Mouse (Mus musculus) hindbrain, embryonic 12.5 days (tissue): ENCODE measurements at regions not wholly inside any gene's neighbourhood (a gene's known extent, or its start where the extent isn't known, plus 50 kb on each side); places are given as distances from the start of the nearest gene placed in this dataset.
A peak's percentile ranks its signal among the peaks of the same experiment; 100 is the strongest.
"Not testable (repeated sequence)": the region's sequence is repeated elsewhere in the genome, so short reads cannot be mapped to it uniquely, and the experiment has no call there.

Experiments
- ATAC-seq: fragments of 200-750 bp; cut with Nextera tagmentation; 2 replicates; pipeline ENCODE4 v1.8.0; 2017; ENCODE audit warnings: moderate TSS enrichment; ENCODE audit not compliant: low FRiP score
- H3K27ac ChIP-seq: fragments of 300-500 bp; sonication (generic); 2 replicates; pipeline ENCODE4 v1.5.1; 2016; ENCODE audit warnings: mild to moderate bottlenecking
- H3K27me3 ChIP-seq: fragments of 300-500 bp; sonication (generic); 2 replicates; pipeline ENCODE4 v1.6.1; 2016; ENCODE audit warnings: mild to moderate bottlenecking
- H3K36me3 ChIP-seq: fragments of 300-500 bp; sonication (generic); 2 replicates; pipeline ENCODE4 v1.6.1; 2016; ENCODE audit warnings: mild to moderate bottlenecking
- H3K4me1 ChIP-seq: fragments of 300-500 bp; sonication (generic); 2 replicates; pipeline ENCODE4 v1.6.1; 2016
- H3K4me2 ChIP-seq: fragments of 300-500 bp; sonication (generic); replicated peaks from 2 replicates; pipeline ENCODE4 v1.6.1; 2016; ENCODE audit warnings: mild to moderate bottlenecking
- H3K4me3 ChIP-seq: fragments of 300-500 bp; sonication (generic); 2 replicates; pipeline ENCODE4 v1.5.1; 2016; ENCODE audit warnings: mild to moderate bottlenecking
- H3K9ac ChIP-seq: fragments of 300-500 bp; sonication (generic); 2 replicates; pipeline ENCODE4 v1.6.1; 2016; ENCODE audit warnings: mild to moderate bottlenecking, moderate library complexity
- H3K9me3 ChIP-seq: fragments of 300-500 bp; sonication (generic); replicated peaks from 2 replicates; pipeline ENCODE4 v1.6.1; 2016; ENCODE audit warnings: mild to moderate bottlenecking
- WGBS: fragments of 180-500 bp; shearing (Covaris S2); methylation state at CpG from one replicate; pipeline ENCODE4 v1.1.7; 2016; 5-methylcytosine and 5-hydroxymethylcytosine counted together

DNA sequence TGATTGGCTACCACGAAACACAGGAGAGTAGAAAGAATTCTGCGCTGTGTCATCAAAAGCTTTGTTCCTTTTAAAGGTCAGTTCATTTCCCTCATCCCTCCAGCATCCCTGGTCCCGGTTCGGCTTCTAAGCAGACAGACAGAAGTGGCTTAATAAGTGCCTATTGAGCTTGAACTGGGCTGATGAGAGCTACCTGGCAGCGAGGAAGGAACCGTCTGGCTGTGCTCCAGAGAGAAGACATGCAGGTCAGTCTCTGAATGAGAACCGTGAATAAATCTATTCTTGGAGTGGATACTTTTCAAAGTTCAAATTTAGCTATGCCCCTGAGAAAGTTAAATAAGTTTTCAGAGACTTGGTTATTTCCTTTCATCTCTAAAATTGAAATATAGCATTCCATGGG, 135.0 kb upstream of the Fam78b start:
- H3K27me3 ChIP-seq = no peaks in the 10 kb centered on the region
- 77% methylated on average over 7 of the region's 7 CpGs for WGBS
- H3K27ac ChIP-seq = no peak overlapping the region
- H3K9ac ChIP-seq = no peak overlapping the region
- no peak overlapping the region for H3K4me3 ChIP-seq
- H3K4me2 ChIP-seq = no peak overlapping the region
- no peak for ATAC-seq
- H3K36me3 ChIP-seq = no peaks in the 10 kb centered on the region
- H3K4me1 ChIP-seq = no peaks in the 10 kb centered on the region
- no peaks in the 10 kb centered on the region for H3K9me3 ChIP-seq

DNA sequence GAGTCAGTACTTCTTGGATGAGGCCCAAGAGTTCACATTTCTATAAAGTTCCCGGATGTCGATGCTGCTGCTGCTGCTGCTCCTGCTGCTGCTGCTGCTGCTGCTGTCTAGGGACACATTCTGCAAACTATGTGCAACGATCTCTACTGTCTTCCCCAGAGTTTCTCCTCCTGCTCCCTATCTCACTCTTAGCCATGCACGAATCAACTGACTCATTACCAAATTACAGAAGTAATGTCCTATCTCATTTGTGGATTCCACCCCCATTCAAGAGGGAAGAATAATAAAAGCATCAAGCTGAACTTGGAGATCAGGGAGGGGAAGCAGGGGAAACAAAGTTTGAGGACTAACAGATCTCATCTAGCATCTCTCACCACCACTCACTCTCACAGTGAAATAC, 130.0 kb upstream of the Fam78b start:
- Histone ChIP-seq H3K4me2 (no peak overlapping the region), H3K4me1 (no peaks in the 10 kb centered on the region), H3K9me3 (no peaks in the 10 kb centered on the region), H3K27ac (no peak overlapping the region), H3K9ac (no peak overlapping the region), H3K36me3 (no peaks in the 10 kb centered on the region), H3K4me3 (no peak overlapping the region), H3K27me3 (no peaks in the 10 kb centered on the region)
- ATAC-seq = no peak
- 84% methylated on average over 4 of the region's 4 CpGs for WGBS

DNA sequence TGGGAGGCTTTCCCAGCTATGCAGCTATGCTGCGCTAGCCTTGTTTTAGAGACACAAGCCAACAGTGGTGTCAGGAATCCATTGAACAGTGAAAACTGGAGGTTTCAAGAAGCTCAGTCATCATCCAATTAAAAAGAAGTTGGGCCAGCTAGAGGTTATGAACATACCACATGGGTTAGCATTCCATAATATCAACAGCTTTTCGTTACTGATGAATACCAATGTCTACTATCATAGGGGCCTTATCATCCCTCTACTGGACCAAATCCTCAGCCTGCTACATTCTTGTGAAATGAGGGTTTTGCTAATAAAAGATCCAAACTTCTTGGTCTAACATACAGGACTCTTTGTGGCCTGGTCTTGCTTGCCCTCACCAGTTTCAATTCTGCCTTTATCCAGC, 124.8 kb upstream of the Fam78b start:
- no peak for ATAC-seq
- no peak overlapping the region for H3K27ac ChIP-seq
- no peak overlapping the region for H3K4me2 ChIP-seq
- no peak overlapping the region for H3K9ac ChIP-seq
- WGBS = 91% methylated on average over 2 of the region's 2 CpGs
- H3K4me1 ChIP-seq = no peaks in the 10 kb centered on the region
- H3K36me3 ChIP-seq = no peaks in the 10 kb centered on the region
- H3K4me3 ChIP-seq = no peak overlapping the region
- H3K27me3 ChIP-seq = no peaks in the 10 kb centered on the region
- no peaks in the 10 kb centered on the region for H3K9me3 ChIP-seq

DNA sequence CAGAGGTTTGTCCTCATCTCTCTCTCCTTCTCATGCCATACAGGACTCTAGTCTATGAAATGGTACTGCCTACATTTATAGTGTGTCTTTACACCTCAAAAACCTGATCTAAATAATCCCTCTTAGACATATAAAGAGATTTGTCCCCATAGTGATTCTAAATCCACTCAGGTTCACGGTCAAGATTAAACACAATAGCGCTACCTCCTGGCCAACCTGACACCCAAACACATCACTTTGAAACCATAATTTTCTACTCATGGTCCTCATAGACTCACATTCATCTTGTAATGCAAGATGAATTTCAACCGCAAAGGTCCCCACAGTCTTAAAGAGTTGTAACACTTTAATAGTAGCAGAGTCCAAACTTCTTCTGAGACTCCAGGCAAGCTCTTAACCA, 118.0 kb upstream of the Fam78b start:
- H3K36me3 ChIP-seq = no peaks in the 10 kb centered on the region
- no peaks in the 10 kb centered on the region for H3K4me1 ChIP-seq
- H3K27ac ChIP-seq = no peak overlapping the region
- H3K4me2 ChIP-seq = no peak overlapping the region
- H3K9me3 ChIP-seq = no peaks in the 10 kb centered on the region
- H3K9ac ChIP-seq = no peak overlapping the region
- no peak overlapping the region for H3K4me3 ChIP-seq
- no peak for ATAC-seq
- no peaks in the 10 kb centered on the region for H3K27me3 ChIP-seq
- WGBS = 89% methylated on average over 3 of the region's 3 CpGs

DNA sequence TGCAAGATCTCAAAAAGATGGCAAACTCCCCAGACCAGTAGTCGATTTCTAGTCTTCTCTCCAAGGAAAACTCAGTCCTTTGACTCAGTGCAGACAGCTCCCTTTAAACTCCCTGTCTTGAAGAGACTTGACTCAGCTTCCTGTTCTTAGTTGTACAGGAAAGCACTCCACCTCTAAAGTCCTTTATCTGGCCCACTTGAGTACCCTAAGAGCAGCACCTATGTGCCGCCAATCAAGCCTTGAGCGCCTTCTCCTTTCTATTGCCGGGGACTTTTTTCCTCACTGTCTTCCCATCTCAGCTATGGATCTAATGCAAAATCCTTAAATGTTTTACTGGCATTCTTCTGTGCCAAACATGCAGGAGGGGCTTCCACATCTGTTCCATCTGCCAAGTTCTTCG, 105.3 kb upstream of the Fam78b start:
- ATAC-seq = no peak
- H3K9ac ChIP-seq = no peak overlapping the region
- H3K36me3 ChIP-seq = no peaks in the 10 kb centered on the region
- H3K4me2 ChIP-seq = no peak overlapping the region
- peaks cover 5% of the 10 kb centered on the region; the same call in 1 of the 2 replicates for H3K4me1 ChIP-seq
- H3K4me3 ChIP-seq = no peak overlapping the region
- H3K27me3 ChIP-seq = no peaks in the 10 kb centered on the region
- H3K9me3 ChIP-seq = no peaks in the 10 kb centered on the region
- WGBS = 91% methylated on average over 5 of the region's 5 CpGs
- H3K27ac ChIP-seq = no peak overlapping the region

DNA sequence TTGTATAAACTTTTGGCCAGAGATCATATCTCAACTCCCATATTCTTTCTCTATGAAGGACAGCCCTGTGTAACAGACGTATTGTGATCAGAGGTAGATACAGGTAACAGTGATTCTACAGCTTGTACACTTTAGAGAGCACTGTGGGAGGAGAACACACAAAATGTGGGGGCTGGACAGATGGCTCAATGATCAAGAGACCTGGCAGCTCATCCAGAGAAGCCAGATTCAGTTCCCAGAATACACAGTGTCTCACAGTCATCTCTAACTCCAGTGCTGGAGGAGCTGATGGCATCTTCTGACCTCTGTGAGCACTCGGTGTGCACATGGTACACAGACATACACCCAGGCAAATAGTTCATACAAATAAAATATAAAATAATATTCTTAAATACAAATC, 102.5 kb upstream of the Fam78b start:
- ATAC-seq = no peak
- peaks cover 5% of the 10 kb centered on the region; the same call in 1 of the 2 replicates for H3K4me1 ChIP-seq
- H3K27ac ChIP-seq = no peak overlapping the region
- no peak overlapping the region for H3K4me3 ChIP-seq
- H3K27me3 ChIP-seq = no peaks in the 10 kb centered on the region
- H3K4me2 ChIP-seq = no peak overlapping the region
- WGBS = 98% methylated on average over 2 of the region's 2 CpGs
- H3K36me3 ChIP-seq = no peaks in the 10 kb centered on the region
- no peaks in the 10 kb centered on the region for H3K9me3 ChIP-seq
- H3K9ac ChIP-seq = no peak overlapping the region

DNA sequence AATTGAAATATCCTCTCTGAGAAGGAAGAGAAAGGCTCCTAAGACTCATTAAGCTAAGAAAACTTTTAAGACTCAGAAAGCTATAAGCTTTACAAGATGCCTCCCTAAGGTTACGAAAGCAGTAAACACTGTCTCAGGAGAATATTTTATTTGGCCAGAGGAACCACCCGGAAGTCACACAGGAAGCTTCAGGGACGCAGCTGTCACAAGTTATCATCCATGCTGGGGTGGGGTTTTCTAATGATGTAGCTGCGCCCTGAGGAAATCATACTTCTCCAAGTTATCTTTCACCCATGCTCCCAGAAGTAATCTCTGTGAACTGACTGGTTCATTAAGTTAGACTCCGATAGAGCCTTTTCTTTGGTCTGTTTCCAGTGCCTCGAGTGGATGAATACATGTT, 102.0 kb upstream of the Fam78b start:
- peaks cover 5% of the 10 kb centered on the region; the same call in 1 of the 2 replicates for H3K4me1 ChIP-seq
- H3K4me2 ChIP-seq = no peak overlapping the region
- no peak overlapping the region for H3K9ac ChIP-seq
- H3K9me3 ChIP-seq = no peaks in the 10 kb centered on the region
- H3K36me3 ChIP-seq = no peaks in the 10 kb centered on the region
- ATAC-seq = no peak
- H3K27me3 ChIP-seq = no peaks in the 10 kb centered on the region
- 87% methylated on average over 6 of the region's 6 CpGs for WGBS
- H3K27ac ChIP-seq = no peak overlapping the region
- H3K4me3 ChIP-seq = no peak overlapping the region

DNA sequence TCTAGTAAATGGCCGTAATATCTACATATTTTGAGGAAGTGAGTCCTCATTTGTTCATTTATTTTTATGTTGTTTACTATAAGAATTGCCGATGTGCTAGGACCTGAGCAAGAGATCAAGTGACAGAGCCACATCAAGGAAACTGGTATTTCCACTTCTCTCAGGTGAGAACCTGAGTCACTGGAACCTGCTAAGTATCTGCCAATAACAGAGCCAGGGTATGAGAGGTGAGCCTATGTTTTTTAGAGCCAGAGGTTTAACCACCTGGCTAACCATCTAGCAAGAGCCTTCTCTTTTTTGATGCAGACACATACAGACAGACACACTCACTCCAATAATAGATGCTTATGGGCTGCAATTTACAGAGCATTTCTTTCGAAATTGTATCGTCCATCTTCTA, 101.2 kb upstream of the Fam78b start:
- H3K4me3 ChIP-seq = no peak overlapping the region
- no peaks in the 10 kb centered on the region for H3K36me3 ChIP-seq
- H3K27ac ChIP-seq = peak overlapping the region; percentile 30; the same call in 1 of the 2 replicates
- WGBS = 89% methylated on average over 4 of the region's 4 CpGs
- ATAC-seq = 0 out of 2 replicates have a peak, but pooled peaks have one; percentile 11
- H3K9ac ChIP-seq = no peak overlapping the region
- peaks cover 5% of the 10 kb centered on the region; the same call in 1 of the 2 replicates for H3K4me1 ChIP-seq
- H3K9me3 ChIP-seq = no peaks in the 10 kb centered on the region
- H3K4me2 ChIP-seq = no peak overlapping the region
- no peaks in the 10 kb centered on the region for H3K27me3 ChIP-seq

DNA sequence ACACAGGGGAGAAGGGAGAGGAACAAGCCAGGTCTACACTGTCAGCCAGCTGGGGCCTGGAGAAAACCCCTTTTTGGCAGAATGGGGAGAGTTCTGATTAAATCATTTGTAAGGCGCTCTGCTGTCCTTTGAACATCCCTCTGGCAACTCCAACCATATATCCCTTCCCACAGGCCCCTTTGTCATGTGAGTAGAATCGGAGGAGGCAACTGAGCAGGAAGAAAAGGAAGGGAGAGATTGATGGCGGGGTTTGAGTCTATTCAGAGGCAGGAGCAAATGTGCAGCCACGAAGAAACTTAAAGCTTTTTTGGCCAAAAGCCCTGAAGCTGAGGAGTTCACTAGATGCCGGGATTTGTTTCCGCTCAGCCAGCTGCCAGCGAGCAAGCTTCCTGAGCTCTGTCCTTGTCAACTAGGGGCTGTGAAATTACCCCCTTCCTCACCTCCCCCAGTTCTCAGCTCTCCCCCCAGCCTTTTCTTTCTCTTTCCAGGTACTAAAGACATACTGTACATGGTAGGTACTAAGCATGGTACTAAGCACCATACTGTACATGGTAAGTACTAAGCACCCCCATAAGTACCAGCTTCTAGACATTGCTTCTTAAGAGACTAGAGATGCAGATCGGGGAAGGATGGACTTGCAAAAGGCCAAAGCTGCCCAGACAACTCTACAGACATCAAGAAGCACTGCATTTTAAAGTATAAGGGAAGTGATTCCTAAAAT, 100.6 kb upstream of the Fam78b start:
- peaks cover 5% of the 10 kb centered on the region; the same call in 1 of the 2 replicates for H3K4me1 ChIP-seq
- H3K4me3 ChIP-seq = no peak overlapping the region
- H3K27me3 ChIP-seq = no peaks in the 10 kb centered on the region
- H3K9me3 ChIP-seq = no peaks in the 10 kb centered on the region
- WGBS = 36% methylated on average over 8 of the region's 8 CpGs
- H3K36me3 ChIP-seq = no peaks in the 10 kb centered on the region
- peak overlapping the region; percentile 30; the same call in 1 of the 2 replicates for H3K27ac ChIP-seq
- ATAC-seq = peak; percentile 64
- H3K9ac ChIP-seq = no peak overlapping the region
- H3K4me2 ChIP-seq = no peak overlapping the region

DNA sequence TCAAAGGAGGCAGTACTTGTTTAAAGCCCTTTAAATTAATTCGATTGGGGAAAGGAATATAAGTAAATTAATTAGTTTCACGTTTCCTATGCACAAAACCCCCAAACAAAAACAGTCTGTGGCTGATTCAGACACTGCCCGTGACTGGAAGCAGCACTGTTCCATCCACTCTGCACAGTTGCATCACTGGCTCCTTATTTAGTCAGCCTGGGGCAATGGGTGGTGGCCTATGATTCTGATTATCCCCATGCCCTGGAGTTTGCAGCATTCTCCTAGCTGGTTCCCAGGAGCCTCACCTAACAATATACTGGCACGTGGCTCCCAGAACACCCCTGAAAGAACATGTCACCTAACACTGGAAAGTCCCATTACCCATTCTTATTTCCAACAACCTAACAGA, 99.6 kb upstream of the Fam78b start:
- H3K4me2 ChIP-seq = no peak overlapping the region
- H3K4me1 ChIP-seq = peaks cover 5% of the 10 kb centered on the region; the same call in 1 of the 2 replicates
- H3K36me3 ChIP-seq = no peaks in the 10 kb centered on the region
- no peak overlapping the region for H3K27ac ChIP-seq
- H3K27me3 ChIP-seq = no peaks in the 10 kb centered on the region
- no peaks in the 10 kb centered on the region for H3K9me3 ChIP-seq
- 58% methylated on average over 4 of the region's 4 CpGs for WGBS
- H3K4me3 ChIP-seq = no peak overlapping the region
- H3K9ac ChIP-seq = no peak overlapping the region
- no peak for ATAC-seq

DNA sequence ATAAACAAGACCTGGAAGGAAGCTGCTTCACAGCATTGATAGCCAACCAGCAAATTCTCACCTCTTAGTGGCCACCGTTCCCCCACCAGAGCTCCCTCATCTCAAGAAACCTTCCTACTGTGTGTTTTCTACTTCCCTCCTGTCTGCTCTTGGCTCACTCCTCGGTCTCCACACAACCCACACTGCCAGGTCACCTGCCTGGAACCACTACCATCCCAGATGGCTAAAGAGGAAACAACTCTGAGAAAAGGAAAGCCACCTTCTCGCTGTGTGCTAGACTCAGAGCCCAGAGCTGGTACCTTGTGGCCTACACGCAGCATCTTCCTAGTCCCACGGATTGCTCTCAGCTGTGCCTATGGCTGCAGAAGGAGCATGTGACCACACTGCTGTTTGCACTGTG, 97.8 kb upstream of the Fam78b start:
- WGBS = 93% methylated on average over 5 of the region's 5 CpGs
- Histone ChIP-seq H3K27ac (no peak overlapping the region), H3K4me2 (no peak overlapping the region)

DNA sequence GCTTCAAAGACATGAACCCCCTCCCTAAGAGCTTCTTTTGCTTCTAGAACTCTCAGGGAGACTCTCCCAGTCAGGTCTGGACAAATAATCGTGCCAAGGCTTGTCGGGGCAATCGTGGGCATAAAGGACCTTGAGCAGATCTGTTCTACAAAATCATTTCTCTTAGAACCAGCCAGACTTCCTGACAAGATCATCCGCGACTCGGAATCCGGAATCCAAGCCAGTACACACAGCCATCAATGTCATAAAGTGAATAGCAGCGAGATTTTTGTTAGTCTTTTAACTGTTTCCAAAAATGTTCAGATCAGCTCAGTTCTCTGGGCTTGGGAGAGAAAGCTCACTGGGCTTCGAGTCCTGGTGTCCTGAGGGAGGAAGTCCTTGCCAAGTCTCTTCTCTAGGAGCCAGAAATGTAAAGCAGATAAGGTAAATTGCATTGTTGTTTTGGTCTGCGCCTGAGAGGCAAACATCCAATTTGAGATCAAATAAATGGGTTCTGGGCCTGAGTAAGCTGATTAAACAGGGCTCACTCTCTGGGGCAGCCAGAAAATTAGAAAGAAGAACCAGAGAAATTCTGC, 92.9 kb upstream of the Fam78b start:
- no peak overlapping the region for H3K4me2 ChIP-seq
- ATAC-seq = no peak
- 85% methylated on average over 10 of the region's 10 CpGs for WGBS
- no peak overlapping the region for H3K9ac ChIP-seq
- no peak overlapping the region for H3K27ac ChIP-seq
- no peaks in the 10 kb centered on the region for H3K27me3 ChIP-seq
- no peak overlapping the region for H3K4me3 ChIP-seq
- no peaks in the 10 kb centered on the region for H3K9me3 ChIP-seq
- no peaks in the 10 kb centered on the region for H3K36me3 ChIP-seq
- no peaks in the 10 kb centered on the region for H3K4me1 ChIP-seq

More for the DNA sequence above, 97.8 kb upstream of the Fam78b start:
- Histone ChIP-seq H3K9me3 (no peaks in the 10 kb centered on the region), H3K27me3 (no peaks in the 10 kb centered on the region), H3K36me3 (no peaks in the 10 kb centered on the region), H3K4me1 (peaks cover 5% of the 10 kb centered on the region; the same call in 1 of the 2 replicates), H3K4me3 (no peak overlapping the region), H3K9ac (no peak overlapping the region)
- ATAC-seq = no peak

DNA sequence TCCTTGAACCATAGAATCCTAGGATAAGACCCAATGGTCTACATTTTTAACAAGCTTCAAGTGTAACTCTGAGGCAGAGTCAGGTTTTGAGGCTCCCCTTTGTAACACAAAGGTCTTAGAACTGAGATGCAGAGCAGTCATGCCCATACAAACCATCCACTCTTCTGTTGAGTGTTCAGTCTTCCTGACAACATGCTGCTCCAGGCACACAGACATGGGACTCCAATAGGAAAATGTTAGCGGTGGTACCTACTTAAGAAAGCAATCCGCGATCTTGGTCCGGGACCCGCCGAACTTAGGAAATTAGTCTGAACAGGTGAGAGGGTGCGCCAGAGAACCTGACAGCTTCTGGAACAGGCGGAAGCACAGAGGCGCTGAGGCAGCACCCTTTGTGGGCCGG, 89.0 kb upstream of the Fam78b start:
- not testable (repeated sequence) for H3K4me2 ChIP-seq, H3K36me3 ChIP-seq, ATAC-seq, H3K9ac ChIP-seq, H3K4me3 ChIP-seq, H3K27ac ChIP-seq, H3K27me3 ChIP-seq, H3K4me1 ChIP-seq, H3K9me3 ChIP-seq
- 94% methylated on average over 7 of the region's 10 CpGs for WGBS
